Mouse (Mus musculus) monocyte, adult 2 months (primary cell): ENCODE measurements around the gene Rftn1.

Source experiments
- DNase-seq, 2 experiments: peaks; one replicate each; pipeline ENCODE4 v3.0.0; 2022; ENCODE audit warnings: low spot score in 2 of 2, low read depth in 1 of 2

Rftn1 gene

DNA sequence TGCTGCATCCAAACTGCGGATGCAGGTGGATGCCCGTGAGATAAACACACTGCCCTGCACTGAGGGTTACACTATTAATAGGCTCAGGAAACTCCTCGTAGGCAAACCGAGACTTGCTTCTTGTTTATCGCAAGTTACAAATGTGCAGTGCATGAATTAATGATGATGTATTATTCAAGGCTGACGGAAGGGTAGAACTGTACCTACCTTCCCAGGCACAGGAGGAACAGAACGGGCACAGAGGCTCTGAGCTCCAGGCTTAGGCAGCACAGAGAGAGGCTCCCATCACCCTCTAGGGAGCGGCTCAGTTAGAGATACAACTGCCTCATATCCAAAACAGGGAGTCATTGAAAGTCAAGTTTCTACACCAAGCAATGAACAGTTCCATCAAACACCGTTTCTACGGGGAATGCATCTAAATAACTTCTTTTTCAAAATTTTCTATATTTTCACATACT lies 121.8 kb downstream of the Rftn1 start:
- DNase-seq: no peak

DNA sequence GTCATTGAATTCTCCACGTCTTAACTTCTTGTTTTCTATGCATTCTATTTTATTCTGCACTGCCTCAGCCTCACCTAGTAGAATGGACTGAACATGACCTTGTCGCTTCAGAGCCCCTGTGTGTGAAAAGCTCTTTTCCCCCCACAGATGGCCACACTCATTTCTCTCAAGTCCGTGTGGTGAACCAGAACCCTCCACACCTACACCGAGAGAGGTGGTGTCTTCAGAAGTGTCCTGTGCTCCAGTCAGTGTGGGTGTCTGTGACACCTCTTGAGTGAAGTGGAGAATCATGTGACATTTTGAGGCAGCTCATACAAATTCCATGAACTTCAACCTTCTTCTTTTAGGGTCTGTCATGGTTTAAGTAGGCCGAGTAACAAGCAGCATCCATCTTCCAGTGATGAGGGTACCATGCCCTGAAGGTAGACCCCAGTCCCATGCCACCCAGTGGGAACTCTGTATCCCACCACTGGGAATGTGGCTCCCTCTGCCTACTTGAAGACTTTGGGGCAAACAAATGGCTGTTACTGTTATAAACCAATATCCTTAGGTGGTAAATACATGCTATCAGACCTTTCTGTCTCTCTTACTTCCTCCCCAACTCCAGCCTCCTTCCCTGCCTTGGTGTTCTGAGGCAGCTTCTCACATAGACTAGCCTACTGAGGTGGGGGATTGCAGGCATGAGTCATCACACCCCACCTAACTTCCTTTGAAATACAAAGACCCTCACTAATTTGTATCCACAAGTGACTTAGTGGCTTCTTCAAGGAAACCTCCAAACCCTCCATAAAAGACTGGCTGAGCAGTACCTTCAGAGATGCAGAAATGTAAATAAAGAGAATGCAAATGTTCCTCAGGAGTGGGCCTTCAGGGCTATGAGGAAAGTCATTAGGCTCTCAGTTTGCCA lies 122.4 kb downstream of the Rftn1 start:
- no peak for DNase-seq

DNA sequence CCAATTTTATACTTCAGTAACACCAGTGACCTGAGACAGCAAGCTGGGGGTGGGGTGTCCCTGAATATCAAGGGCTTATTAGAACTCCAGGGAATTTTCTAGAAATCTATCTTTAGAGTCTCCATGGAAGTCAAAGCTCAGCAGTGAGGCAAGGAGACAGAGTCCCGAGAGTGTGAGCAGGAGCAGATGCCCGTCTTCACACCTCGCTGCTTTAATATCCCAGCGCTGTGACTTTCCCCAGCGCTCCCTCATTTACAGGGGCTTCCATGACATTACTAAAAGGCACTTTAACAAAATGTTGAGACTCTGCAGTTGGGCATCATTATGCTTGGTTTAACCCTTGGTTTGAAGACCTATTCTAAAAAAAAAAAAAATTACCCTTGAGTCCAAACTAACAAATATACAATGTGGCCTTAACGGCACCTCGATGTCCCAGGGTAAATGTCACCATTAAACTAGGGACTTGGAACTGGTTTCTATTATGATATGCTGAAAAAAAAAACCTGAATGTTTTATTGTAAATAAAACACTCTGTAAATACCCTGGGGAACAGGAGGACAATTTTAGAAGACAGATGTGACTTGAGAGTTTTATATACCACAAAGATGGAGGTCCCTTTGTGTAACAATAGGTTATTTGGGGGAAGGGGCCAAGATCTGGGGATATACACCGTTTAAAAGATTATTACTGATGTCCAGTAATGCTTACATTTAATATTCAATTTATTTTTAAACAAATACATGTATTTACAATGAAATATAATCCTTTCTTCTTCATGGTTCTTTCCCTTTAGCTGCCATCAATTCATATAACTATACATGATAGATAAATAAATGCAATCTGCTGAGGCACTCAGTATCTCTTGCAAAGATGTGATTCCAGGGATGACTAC lies 123.4 kb downstream of the Rftn1 start:
- no peak for DNase-seq

DNA sequence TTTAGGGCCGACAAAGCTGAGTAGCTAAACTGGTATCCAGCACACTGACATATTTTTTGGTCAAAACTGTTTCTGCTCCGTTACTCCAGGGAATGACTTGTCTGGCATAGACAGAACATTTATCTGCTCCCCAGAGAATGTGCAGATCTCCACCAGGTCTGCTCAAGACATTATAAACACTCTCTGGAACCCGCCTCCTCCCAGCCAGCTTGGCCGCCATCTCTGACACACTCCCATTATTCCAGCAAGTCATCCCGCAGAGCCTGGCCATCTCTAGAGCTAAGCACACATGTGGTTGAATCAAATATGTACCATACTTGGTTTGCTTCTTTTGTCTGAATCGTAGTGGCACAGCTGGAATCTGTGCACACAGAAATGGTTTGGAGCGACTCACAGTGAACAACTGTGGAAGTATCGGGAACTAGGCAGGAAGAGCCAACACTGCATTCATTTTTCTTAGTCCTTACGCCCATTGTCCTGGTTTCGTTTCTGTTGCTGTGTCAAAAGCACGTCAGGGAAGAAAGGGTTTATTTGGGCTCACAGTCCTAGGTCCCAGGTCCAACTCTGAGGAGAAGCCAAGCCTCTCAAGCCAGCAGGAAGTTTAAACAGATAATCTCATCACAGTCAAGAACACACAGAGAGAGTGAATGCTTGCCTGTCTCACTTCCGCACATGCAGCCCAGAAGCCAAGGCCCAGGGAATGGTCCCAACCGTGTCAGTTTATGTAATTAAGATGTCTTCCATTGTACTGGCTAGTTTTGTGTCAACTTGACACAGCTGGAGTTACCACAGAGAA lies 126.4 kb downstream of the Rftn1 start:
- DNase-seq: no peak

DNA sequence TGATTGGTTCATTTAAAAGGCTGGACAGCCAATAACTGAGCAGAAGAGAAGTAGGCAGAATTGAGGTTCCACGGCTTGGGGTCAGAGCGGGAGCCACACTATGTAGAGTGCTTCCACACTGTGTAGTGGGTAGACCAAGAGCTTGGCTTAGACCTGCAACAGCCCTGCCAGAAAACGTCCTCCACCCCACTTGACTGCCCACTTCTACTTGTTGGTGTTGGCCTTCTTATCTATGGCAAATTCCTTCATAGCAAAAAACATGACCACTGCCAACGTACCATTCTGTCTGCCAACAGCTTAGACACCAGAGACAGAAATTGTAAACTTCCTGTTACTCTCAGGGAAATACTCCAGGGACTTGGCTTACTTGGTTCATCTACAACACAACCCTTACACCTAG lies 127.8 kb downstream of the Rftn1 start:
- DNase-seq: no peak

DNA sequence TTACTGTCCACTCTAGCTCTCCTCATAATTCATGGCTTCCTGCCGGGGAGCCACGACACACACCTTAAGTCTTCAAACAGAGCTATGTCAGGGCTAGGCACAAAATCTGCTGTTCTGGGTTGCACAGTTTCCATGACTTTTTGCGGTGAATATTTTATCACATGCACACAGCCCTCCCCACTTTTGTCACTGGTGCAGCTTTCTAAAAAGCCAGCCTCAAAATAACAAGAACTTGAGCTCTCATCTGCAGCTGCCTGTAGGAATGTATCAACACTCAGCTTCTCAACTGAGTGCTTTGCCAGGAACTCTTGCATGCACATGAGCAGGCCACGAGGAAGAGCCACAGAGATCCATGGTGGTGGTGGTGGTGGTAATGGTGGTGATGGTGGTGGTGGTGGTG lies 129.0 kb downstream of the Rftn1 start:
- no peak for DNase-seq

DNA sequence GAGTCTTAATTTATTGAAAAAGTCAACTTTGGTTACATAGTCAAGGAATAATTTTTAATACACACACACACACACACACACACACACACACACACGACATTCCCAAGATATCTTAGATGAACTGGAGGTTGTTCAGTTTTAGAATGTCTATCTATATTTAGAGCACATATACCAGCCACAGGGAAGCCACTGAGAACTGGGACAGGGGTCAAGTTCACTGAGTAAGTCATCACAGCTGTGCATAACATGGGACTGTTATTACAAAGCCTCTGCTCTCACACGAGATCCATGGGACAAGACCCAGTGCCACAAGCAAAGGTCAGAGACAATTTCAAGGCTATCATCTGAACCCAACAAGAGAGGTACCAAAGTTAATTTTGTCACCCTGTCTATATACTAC lies 130.3 kb downstream of the Rftn1 start:
- DNase-seq: no peak

DNA sequence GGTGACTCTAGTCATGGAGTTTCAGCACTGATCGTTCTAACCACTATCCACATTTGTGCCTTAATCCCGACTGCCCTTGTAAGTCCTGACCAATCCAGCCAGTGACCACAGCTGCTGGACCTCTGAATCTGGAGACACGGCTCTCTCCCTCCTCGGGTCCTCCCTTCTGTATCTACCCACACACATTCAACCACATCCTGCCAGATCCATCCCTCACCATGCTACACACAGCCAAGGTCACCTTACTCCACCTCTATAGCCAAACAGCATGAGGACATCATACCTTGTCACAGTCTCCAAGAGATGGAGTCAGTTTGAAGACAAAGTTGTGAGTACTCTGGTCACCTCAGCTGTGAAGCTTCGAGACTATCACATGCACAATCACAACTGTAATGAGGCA lies 131.1 kb downstream of the Rftn1 start:
- DNase-seq: no peak

DNA sequence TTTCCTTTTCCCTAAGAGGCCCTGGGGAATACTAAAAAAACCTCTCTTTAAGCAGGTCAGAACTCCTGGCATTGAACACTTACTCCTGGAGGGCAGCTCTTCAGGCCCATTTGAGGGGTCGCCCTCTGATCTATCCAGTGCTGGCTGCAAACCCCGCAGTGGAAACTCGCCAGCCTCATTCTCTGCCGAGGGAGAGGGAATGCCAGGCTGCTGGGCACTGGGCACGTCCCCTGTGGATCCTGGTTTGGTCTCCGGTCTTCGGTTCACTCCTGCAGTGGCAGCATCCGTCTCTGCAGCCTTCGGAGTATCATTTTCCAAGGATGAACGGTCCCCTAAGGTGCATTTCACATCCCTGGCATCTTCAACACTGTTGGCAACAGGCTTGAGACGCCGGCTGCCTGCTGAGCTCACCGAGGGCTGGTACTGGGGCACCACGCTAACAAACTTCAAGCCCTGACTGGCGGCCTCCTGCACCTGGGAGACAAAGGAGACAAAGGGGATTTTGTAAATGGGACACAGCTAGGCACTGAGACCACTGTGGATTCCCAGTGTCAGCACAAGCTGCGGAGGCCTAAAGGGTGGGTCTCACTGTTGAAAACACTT lies 135.2 kb downstream of the Rftn1 start:
- DNase-seq: no peak

DNA sequence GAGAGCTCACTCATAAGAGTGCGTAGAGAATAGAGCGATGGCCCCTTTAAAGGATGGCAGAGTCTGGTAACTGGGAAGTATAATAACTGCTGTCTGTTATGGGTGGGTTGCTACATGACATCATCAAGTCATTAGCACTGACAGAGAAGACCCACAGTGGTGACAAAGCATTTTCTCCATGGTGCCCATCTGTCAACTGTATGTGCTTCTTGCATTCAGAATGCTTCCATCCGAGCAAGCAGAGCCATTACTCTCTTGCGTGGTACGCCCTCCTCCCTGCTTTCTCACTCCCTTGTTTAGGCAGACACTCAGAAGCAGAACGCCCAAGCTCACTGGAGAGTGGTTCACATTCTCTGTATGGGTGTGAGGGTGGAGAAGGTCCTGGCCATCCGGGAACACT lies 135.9 kb downstream of the Rftn1 start:
- DNase-seq: no peak

DNA sequence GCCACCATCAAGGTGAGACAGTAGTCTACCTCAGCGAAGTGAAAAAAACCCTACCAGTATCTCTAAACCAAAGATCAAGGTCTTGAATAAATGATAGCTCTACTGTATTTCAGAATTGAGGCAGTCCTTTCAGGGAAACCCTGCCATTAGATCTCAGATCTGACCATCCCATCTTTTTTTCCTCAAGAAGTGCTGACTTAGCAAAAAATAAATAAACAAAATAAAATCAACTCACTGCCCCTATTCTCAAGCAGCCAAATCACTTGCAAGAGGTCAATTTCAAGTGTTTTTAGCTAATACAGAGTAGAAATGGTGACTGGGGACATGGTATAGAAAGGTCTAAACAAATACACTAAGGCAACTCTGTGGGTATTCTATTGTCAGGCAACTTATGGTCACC lies 136.5 kb downstream of the Rftn1 start:
- DNase-seq: no peak

DNA sequence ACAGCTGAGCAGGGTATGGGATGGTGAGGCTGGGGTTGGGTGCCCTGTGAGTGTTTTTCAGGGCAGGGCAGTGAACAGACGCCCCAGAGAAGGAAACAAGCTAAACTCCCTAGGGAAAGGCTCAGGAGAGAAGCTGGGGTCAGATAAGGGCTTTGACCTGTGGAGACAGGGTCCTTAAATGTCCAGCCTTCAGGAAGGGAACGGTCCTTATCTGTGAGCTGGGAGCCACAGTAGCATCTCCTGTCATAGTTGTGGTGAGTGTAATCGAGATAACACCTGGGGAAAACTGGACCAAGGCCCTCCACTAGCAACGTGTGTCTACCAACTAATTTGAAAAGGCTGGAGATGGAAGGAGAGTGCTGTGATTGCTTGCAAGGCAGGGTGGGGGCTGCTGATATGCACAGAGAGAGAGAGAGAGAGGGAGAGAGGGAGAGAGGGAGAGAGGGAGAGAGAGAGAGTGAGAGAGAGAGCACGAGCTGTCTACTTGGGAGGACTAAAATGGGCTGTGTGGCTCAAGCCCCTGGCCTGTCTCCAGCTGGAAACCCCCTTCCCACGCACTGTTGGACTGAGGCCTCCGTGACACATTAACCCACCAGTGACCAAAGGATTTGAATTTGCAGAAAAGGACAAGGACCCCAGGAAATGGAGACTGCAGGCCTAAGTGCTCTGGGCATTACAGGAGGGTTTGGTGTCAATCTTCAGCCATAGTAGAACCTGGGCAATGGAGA lies 137.6 kb downstream of the Rftn1 start:
- no peak for DNase-seq

DNA sequence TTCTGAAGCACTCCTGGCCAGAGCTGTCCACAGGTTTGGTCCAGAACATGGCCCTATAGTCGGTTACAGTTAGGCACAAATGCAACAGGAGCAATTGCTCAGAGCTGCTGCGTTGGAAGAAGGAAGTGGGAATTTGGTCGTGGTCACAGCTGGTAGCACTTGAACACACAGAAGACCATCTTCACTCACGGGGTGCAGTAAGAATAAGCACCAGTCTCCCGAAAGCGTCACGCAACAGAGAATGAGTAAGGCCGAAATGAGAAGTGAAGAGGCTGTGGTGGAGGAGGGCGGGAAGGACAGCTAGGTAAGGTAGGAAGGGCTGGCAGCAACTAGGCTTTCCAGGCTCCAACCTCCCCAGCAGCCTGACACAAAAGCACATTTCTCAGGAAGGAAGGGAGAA lies 140.0 kb downstream of the Rftn1 start:
- peak; percentile 40 to 54 for DNase-seq

DNA sequence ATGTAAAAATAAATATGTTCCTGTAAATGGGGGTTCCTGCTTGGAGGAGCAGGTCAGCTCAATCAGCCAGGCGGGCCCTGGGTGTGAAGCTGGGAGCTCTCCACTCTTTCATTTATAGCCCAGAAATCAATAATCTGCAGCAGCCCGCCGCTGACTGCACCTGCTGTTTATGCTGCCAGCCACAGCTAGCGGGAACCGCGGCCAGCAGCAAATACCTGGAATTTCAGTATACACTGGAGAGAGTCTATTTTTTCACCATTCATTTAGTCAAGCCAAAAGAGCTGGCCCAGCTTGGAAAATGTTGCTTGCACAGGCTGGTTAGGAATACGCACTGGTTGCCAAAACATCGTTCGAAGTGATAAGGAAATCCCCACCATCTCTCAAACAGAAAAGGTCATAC lies 142.3 kb downstream of the Rftn1 start:
- no peak for DNase-seq

DNA sequence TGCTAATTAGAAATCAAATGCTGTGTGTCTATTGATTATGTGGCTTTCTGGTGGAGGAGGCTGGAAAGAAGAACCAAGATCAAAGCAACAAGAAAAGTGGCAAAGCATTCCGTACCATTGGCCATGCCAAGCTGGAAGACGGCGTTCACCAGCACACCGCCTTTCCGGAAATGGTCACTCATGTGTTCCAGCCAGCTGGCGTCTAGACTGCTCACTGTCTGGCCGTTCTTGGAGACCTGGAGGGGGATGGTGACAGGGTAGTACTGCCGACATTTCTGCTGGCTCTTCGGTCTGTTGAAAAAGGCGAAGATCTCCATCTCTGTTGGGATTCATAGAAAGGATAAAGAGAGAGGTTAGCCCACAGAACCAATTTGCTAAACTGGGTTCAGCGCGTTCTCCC lies 143.3 kb downstream of the Rftn1 start:
- DNase-seq: no peak

DNA sequence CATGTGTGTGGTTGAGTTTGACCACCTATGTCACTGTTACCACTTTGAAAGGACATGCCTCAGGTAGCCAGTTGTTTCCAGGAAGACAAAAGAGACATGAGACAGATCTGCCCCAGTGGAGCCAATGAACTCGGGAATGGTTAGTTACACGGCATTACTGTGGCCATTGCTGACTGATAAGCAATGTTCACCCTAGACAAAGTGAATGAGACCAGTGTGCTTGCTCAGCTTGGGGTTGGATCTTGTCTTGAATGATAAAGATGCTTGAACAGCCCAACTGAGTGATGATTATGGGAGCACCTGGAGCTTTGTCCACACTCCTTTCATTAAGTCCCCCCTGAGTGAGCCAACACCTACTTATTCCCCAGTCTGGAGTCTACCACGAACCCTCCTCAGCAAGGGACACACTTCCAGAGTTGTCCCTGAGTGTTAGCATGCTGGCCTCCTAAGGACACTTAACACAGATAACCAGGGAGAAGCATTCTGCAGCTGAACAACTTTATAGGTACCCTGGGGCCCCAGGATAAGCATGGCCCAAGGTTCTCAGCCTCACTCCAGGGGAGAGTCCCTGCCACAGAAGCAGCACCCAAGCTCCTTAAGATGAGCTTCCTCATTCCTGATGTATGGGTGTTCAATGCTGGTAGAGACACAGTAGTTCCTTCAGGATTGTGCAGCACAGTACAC lies 149.6 kb downstream of the Rftn1 start:
- no peak for DNase-seq

DNA sequence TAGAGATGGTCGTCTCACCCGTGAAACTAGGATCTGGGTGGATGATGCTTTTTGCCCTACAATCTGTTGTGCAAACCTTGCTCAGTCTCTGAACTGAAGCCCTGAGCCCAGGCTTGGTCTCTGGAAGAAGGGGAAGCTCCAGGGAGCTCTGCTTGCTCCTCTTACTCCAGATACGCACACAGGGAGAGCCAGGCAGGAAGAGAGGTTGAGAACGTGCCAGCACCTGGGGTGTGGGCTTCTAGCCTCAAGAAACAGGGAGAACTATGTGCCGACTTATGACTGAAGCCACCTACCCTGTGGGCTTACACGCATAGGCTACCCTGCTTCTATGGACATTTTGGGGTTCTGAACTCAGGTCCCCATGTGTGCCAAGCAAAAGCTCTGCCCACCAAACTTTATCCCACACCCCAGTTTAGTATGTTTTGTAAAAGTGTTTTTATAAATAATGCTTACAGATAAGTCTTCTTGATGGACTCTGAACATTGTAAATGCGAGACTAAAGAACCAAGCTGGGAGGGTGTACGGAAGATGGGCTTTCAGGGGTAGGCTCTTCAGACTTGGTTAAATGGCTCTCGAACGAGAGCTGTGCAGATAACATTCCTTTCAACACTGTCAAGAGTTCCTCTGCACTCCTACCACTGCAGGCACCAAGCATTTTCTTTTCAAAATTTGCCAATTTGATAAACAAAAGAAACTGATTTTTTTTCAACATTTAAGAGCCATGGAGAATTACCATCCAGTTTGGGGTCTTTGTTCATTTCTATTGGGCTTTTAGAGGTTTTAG lies 152.4 kb downstream of the Rftn1 start:
- no peak for DNase-seq

DNA sequence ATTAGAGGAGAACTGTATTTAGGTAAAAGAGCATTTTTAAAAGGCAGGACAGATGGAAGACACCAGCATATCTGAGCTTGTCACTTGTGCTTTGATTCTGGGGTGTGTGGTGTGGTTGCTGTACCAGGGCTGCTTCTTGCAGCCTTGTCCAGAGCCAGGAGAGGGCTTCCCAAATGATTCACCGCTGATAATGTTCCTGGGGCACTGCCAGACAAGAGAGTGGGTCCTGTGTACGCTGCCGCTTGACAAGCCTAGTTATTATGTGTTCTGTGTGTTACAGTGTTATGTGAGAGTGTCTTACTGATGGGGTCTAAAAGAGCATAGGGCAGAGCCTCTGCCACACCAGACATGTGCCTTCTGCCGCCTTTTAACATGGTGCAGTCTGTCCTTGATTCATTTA lies 153.1 kb downstream of the Rftn1 start:
- DNase-seq: no peak
